Mouse (Mus musculus) hindbrain, embryonic 16.5 days (tissue): ENCODE measurements at regions not wholly inside any gene's neighbourhood (a gene's known extent, or its start where the extent isn't known, plus 50 kb on each side); places are given as distances from the start of the nearest gene placed in this dataset.

Experiments
- ATAC-seq: fragments of 200-750 bp; cut with Nextera tagmentation; 2 replicates; pipeline ENCODE4 v1.8.0; 2017; ENCODE audit warnings: moderate TSS enrichment, moderate library complexity
- H3K27ac ChIP-seq: fragments of 300-500 bp; sonication (generic); 2 replicates; pipeline ENCODE4 v1.5.1; 2014; ENCODE audit warnings: low read depth, mild to moderate bottlenecking, control low read depth, low read length, moderate library complexity
- H3K27me3 ChIP-seq: fragments of 300-500 bp; sonication (generic); replicated peaks from 2 replicates; pipeline ENCODE4 v1.6.1; 2014; ENCODE audit warnings: low read length; ENCODE audit not compliant: control insufficient read depth, insufficient read depth
- H3K36me3 ChIP-seq: fragments of 300-500 bp; sonication (generic); 2 replicates; pipeline ENCODE4 v1.6.1; 2014; ENCODE audit warnings: mild to moderate bottlenecking, low read length, moderate library complexity, mixed read lengths; ENCODE audit not compliant: control insufficient read depth, insufficient read depth
- H3K4me1 ChIP-seq: fragments of 300-500 bp; sonication (generic); 2 replicates; pipeline ENCODE4 v1.6.1; 2014; ENCODE audit warnings: low read depth, low read length; ENCODE audit not compliant: control insufficient read depth, insufficient read depth
- H3K4me2 ChIP-seq: fragments of 300-500 bp; sonication (generic); 2 replicates; pipeline ENCODE4 v1.6.1; 2014; ENCODE audit warnings: mild to moderate bottlenecking, low read length, control low read depth, moderate library complexity
- H3K4me3 ChIP-seq: fragments of 300-500 bp; sonication (generic); 2 replicates; pipeline ENCODE4 v1.5.1; 2014; ENCODE audit warnings: mild to moderate bottlenecking, low read length, control low read depth, moderate library complexity
- H3K9ac ChIP-seq: fragments of 300-500 bp; sonication (generic); 2 replicates; pipeline ENCODE4 v1.6.1; 2014; ENCODE audit warnings: low read depth, mild to moderate bottlenecking, control low read depth, low read length, moderate library complexity
- H3K9me3 ChIP-seq: fragments of 300-500 bp; sonication (generic); 2 replicates; pipeline ENCODE4 v1.6.1; 2014; ENCODE audit warnings: mild to moderate bottlenecking, low read length, moderate library complexity; ENCODE audit not compliant: control insufficient read depth
- WGBS: fragments of 180-500 bp; shearing (Covaris S2); extraction: QIAGEN DNeasy Blood & Tissue Kit; methylation state at CpG from one replicate; pipeline ENCODE4 v1.1.7; 2014; 5-methylcytosine and 5-hydroxymethylcytosine counted together

DNA sequence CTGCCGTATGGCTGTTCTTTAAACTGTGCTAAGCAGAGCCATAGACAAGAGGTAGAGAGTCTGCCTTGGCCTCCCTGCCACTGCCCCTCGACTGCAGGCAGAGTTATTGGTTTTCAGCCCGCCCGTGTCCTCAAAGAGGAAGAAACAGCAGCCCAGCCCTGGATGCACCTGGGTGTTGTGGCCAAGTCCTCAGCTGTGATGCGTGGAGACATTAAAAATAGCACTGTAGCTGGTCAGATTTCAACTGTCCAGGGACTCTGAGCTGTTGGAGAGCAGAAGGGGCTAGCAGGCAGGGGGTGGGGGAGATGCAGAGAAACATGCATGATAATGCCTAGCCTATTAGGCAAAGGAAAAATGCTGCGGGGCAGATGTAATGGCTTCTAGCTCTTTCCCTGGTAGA lies 327.1 kb upstream of the Clint1 start:
- ATAC-seq: no peak
- H3K4me3 ChIP-seq: no peak overlapping the region
- no peaks in the 10 kb centered on the region for H3K27me3 ChIP-seq
- H3K27ac ChIP-seq: no peak overlapping the region
- H3K4me1 ChIP-seq: peaks cover 3% of the 10 kb centered on the region; the same call in 1 of the 2 replicates
- no peak overlapping the region for H3K4me2 ChIP-seq
- 41% methylated on average over 6 of the region's 6 CpGs for WGBS
- H3K9me3 ChIP-seq: no peaks in the 10 kb centered on the region
- H3K9ac ChIP-seq: no peak overlapping the region
- H3K36me3 ChIP-seq: no peaks in the 10 kb centered on the region

- H3K4me3 ChIP-seq: no peak overlapping the region
- no peak overlapping the region for H3K9ac ChIP-seq
- no peaks in the 10 kb centered on the region for H3K9me3 ChIP-seq
- no peaks in the 10 kb centered on the region for H3K27me3 ChIP-seq
- no peak for ATAC-seq
- no peaks in the 10 kb centered on the region for H3K4me1 ChIP-seq
- no peak overlapping the region for H3K4me2 ChIP-seq
- no peaks in the 10 kb centered on the region for H3K36me3 ChIP-seq
- H3K27ac ChIP-seq: no peak overlapping the region
- WGBS: 94% methylated on average over 9 of the region's 9 CpGs
These were observed 320.7 kb upstream of the Clint1 start for GRCm38 (mm10) chr11:45531044-45531626.

- no peaks in the 10 kb centered on the region for H3K4me1 ChIP-seq
- WGBS: 58% methylated on average over 7 of the region's 7 CpGs
- ATAC-seq: no peak
These were observed 318.3 kb upstream of the Clint1 start for GRCm38 (mm10) chr11:45533402-45534056.

DNA sequence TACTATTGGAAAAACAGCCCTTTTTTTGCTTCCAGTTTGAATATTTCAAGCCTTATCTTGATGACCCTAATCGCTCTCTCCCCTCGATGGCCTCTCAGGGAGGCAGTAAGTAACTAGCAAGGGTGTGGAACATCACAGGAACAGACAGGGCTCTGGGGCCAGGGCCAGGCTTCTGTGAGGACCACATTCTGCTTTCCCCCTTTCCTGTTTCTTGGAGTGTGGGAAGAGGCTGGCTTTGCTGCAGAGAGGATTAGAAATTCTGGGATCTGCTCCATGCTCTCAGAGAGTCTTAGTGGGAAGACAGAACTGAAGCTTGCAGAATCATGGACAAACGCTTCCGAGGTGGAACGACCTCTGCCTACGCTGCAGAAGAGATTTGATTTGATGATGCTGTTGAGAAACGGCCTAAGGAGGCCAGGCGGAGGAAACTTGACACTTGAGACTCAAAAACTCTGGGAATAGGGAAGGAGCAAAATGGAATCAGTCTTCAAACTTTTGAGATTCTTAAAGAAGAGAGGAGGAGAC lies 316.3 kb upstream of the Clint1 start:
- H3K4me1 ChIP-seq: no peaks in the 10 kb centered on the region
- no peak overlapping the region for H3K4me3 ChIP-seq
- ATAC-seq: no peak
- no peak overlapping the region for H3K27ac ChIP-seq
- H3K9ac ChIP-seq: no peak overlapping the region
- H3K27me3 ChIP-seq: no peaks in the 10 kb centered on the region
- whole genome bisulfite sequencing: 81% methylated on average over 8 of the region's 8 CpGs
- no peaks in the 10 kb centered on the region for H3K36me3 ChIP-seq
- no peaks in the 10 kb centered on the region for H3K9me3 ChIP-seq
- no peak overlapping the region for H3K4me2 ChIP-seq

More at GRCm38 (mm10) chr11:45533402-45534056, 318.3 kb upstream of the Clint1 start:
- Histone ChIP-seq H3K4me2 (no peak overlapping the region), H3K4me3 (no peak overlapping the region), H3K36me3 (no peaks in the 10 kb centered on the region), H3K27me3 (no peaks in the 10 kb centered on the region), H3K9ac (no peak overlapping the region), H3K9me3 (no peaks in the 10 kb centered on the region), H3K27ac (no peak overlapping the region)

DNA sequence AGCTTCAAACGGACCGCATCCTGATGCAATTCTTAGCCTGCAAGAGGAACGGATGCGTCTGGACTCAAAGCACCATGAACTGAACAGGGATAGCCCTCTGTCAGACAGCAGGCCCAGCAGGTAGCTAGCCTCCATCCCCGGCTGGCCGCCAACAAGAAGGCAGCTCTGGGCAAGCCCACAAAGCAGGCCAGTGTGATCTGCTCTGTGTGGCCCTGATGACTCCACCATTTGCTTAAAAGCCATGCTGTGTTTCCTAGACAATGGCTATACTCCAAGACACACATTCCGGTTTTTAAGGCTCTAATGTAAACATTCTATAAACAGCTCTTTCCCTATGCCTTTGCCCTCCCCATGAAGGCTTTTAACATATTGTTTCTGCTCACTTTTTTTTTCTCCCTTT lies 313.8 kb upstream of the Clint1 start:
- H3K27ac ChIP-seq: 0 out of 2 replicates have a peak overlapping the region, but pooled peaks have one; percentile 34
- no peaks in the 10 kb centered on the region for H3K4me1 ChIP-seq
- ATAC-seq: peak; percentile 87
- H3K4me3 ChIP-seq: no peak overlapping the region
- 50% methylated on average over 7 of the region's 7 CpGs for WGBS
- H3K27me3 ChIP-seq: no peaks in the 10 kb centered on the region
- H3K36me3 ChIP-seq: no peaks in the 10 kb centered on the region
- no peak overlapping the region for H3K9ac ChIP-seq
- H3K9me3 ChIP-seq: no peaks in the 10 kb centered on the region
- H3K4me2 ChIP-seq: no peak overlapping the region

- H3K4me2 ChIP-seq: no peak overlapping the region
- no peak overlapping the region for H3K27ac ChIP-seq
- H3K27me3 ChIP-seq: no peaks in the 10 kb centered on the region
- no peaks in the 10 kb centered on the region for H3K36me3 ChIP-seq
- H3K4me1 ChIP-seq: no peaks in the 10 kb centered on the region
- ATAC-seq: peak; percentile 88
- 49% methylated on average over 4 of the region's 4 CpGs for WGBS
- H3K9me3 ChIP-seq: no peaks in the 10 kb centered on the region
- H3K4me3 ChIP-seq: no peak overlapping the region
- H3K9ac ChIP-seq: no peak overlapping the region
These were observed 312.4 kb upstream of the Clint1 start for GRCm38 (mm10) chr11:45539459-45539858.

DNA sequence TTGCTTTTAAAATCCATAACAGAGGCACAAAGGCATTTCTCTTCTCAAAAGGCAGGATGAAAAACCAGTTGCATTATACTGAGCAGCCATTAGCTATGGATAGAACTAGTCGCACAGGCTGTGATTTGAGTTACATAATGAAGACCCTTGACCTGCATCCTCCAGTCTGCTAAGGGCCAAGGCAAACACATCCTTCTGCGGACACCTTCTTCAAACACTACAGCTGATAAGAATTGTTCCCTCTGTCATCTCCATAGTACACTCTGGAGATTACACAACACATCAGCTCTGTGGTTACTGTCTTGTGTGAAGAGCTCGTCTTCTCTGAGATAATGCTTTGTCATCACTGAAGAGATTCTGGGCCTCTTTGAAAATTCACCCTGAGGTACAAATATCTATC lies 307.3 kb upstream of the Clint1 start:
- H3K4me2 ChIP-seq: no peak overlapping the region
- no peak overlapping the region for H3K9ac ChIP-seq
- no peak overlapping the region for H3K27ac ChIP-seq
- H3K4me1 ChIP-seq: peaks cover 4% of the 10 kb centered on the region; the same call in 1 of the 2 replicates
- 87% methylated on average over 3 of the region's 3 CpGs for WGBS
- no peaks in the 10 kb centered on the region for H3K27me3 ChIP-seq
- H3K36me3 ChIP-seq: no peaks in the 10 kb centered on the region
- no peak overlapping the region for H3K4me3 ChIP-seq
- H3K9me3 ChIP-seq: no peaks in the 10 kb centered on the region
- no peak for ATAC-seq

GRCm38 (mm10) chr11:45545896-45546626 lies 305.8 kb upstream of the Clint1 start:
- Histone ChIP-seq H3K9ac (no peak overlapping the region), H3K27me3 (no peaks in the 10 kb centered on the region), H3K36me3 (no peaks in the 10 kb centered on the region), H3K27ac (no peak overlapping the region), H3K4me2 (no peak overlapping the region), H3K4me3 (no peak overlapping the region), H3K9me3 (no peaks in the 10 kb centered on the region), H3K4me1 (peaks cover 4% of the 10 kb centered on the region; the same call in 1 of the 2 replicates)
- 84% methylated on average over 11 of the region's 11 CpGs for WGBS
- ATAC-seq: no peak

DNA sequence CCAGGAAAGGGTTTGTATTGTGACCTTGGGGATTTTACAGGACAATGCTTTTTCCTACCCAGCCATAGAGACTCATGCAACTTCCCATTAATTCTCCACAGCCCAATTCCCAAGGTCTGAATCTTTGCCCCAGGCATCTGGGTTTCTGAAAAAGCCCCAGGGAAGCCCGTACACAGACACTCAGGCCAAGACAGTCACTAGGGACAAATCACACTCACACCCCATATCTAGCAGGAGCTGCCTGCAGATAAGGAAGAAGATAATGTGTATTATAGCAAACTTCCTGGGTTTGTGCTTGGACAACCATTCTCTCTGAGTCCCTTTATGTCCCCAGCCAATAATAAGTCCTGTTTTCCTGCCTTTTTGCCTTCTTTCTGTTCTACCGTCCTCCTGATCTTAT lies 305.0 kb upstream of the Clint1 start:
- Histone ChIP-seq H3K4me3 (no peak overlapping the region), H3K36me3 (no peaks in the 10 kb centered on the region), H3K27ac (no peak overlapping the region), H3K4me2 (no peak overlapping the region), H3K9ac (no peak overlapping the region), H3K4me1 (peaks cover 4% of the 10 kb centered on the region; the same call in 1 of the 2 replicates), H3K9me3 (no peaks in the 10 kb centered on the region), H3K27me3 (no peaks in the 10 kb centered on the region)
- WGBS: 95% methylated on average over 2 of the region's 2 CpGs
- ATAC-seq: no peak
